Mouse (Mus musculus) heart, embryonic 15.5 days (tissue): ENCODE data around the gene Cog3. TPM values are rescaled to one million over a fixed set of nuclear protein-coding genes. Genes with fewer than 3 reads are reported as not detected.

Experiments
- ATAC-seq: fragments of 200-750 bp; cut with Nextera tagmentation; replicated peaks from 2 replicates; pipeline ENCODE4 v1.8.0; 2017; ENCODE audit warnings: low read depth, moderate TSS enrichment; ENCODE audit not compliant: insufficient number of reproducible peaks, insufficient read depth, low FRiP score
- H3K27ac ChIP-seq: fragments of 300-500 bp; sonication (generic); 2 replicates; pipeline ENCODE4 v1.5.1; 2015; ENCODE audit warnings: mild to moderate bottlenecking, inconsistent platforms
- H3K27me3 ChIP-seq: fragments of 300-500 bp; sonication (generic); 2 replicates; pipeline ENCODE4 v1.6.1; 2015; ENCODE audit warnings: inconsistent platforms
- H3K36me3 ChIP-seq: fragments of 300-500 bp; sonication (generic); 2 replicates; pipeline ENCODE4 v1.6.1; 2015; ENCODE audit warnings: mild to moderate bottlenecking, inconsistent platforms
- H3K4me1 ChIP-seq: fragments of 300-500 bp; sonication (generic); replicated peaks from 2 replicates; pipeline ENCODE4 v1.6.1; 2015; ENCODE audit warnings: inconsistent platforms
- H3K4me2 ChIP-seq: fragments of 300-500 bp; sonication (generic); 2 replicates; pipeline ENCODE4 v1.6.1; 2015; ENCODE audit warnings: inconsistent platforms, mild to moderate bottlenecking, moderate library complexity
- H3K4me3 ChIP-seq: fragments of 300-500 bp; sonication (generic); 2 replicates; pipeline ENCODE4 v1.5.1; 2015; ENCODE audit warnings: mild to moderate bottlenecking, inconsistent platforms
- H3K9ac ChIP-seq: fragments of 300-500 bp; sonication (generic); 2 replicates; pipeline ENCODE4 v1.6.1; 2015; ENCODE audit warnings: mild to moderate bottlenecking, inconsistent platforms
- H3K9me3 ChIP-seq: fragments of 300-500 bp; sonication (generic); replicated peaks from 2 replicates; pipeline ENCODE4 v1.6.1; 2016; ENCODE audit warnings: inconsistent platforms
- WGBS: fragments of 180-500 bp; shearing (Covaris S2); methylation state at CpG from one replicate; pipeline ENCODE4 v1.1.7; 2015; ENCODE audit warnings: mixed read lengths; 5-methylcytosine and 5-hydroxymethylcytosine counted together
- polyA plus RNA-seq: library from polyadenylated mRNA; unstranded; fragments of >200 nt; fragmentation: Nextera tagmentation; extraction: Ambion mirVana; gene quantifications from 2 replicates; pipeline ENCODE4 v1.2.1, GENCODE M21; 2015

Cog3 gene
- polyA plus RNA-seq, 1 experiment from 2014 or later = 11.8 TPM

GRCm38 (mm10) chr14:75690428-75690827 is 63.9 kb downstream of the Cog3 start:
- no peak overlapping the region for H3K9ac ChIP-seq
- no peaks in the 10 kb centered on the region for H3K9me3 ChIP-seq
- no peaks in the 10 kb centered on the region for H3K4me1 ChIP-seq
- H3K4me3 ChIP-seq = no peak overlapping the region
- no peaks in the 10 kb centered on the region for H3K27me3 ChIP-seq
- no peak overlapping the region for H3K27ac ChIP-seq
- H3K36me3 ChIP-seq = no peaks in the 10 kb centered on the region
- ATAC-seq = no peak
- no peak overlapping the region for H3K4me2 ChIP-seq
- 91% methylated on average over 2 of the region's 2 CpGs for WGBS

DNA sequence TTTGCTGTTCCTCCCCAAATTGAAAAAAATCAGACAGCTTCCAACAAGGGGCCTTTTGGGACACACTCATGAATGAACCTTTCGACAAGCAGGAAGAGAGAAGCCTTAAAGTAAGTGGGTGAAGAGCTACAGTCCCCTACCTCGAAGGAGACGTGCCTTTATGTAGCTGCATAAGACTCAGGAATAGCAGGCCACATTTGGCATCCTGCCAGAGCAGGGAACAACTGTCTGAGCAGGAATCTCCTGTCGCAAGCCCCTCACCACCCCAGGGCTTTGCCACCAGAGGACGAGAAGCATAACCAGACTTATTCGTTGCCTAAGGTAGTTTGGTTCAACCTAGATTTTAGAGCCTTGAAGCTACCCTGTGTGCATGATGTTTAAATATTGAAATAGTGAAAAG is 78.0 kb downstream of the Cog3 start:
- Histone ChIP-seq H3K36me3 (no peaks in the 10 kb centered on the region), H3K4me1 (no peaks in the 10 kb centered on the region), H3K9ac (no peak overlapping the region), H3K27me3 (no peaks in the 10 kb centered on the region), H3K4me3 (no peak overlapping the region), H3K27ac (no peak overlapping the region), H3K4me2 (no peak overlapping the region), H3K9me3 (no peaks in the 10 kb centered on the region)
- ATAC-seq = no peak
- 37% methylated on average over 6 of the region's 6 CpGs for WGBS

DNA sequence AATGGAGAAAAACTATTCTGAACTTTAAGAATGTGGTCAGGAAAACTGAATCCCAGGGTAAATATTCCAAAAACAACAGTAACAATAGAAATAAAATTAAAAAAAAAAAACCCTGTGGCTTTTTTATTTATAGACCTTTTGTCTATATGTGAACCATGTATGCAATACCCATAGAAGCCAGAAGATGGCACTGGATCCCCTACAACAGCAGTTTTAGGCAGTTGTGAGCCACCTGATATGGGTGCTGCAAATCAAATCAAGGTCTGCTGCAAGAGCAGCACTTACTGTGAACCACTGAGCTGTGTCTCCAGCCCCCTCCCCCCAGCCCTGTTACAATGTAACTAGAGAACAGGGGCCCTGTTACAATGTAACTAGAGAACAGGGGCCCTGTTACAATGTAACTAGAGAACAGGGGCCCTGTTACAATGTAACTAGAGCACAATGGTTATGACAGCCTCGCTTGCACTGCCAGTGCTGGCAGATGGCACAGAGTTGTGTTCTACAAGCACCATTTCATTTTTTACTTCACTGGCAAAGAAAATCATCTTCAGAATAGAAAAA is 85.2 kb downstream of the Cog3 start:
- no peak overlapping the region for H3K9ac ChIP-seq
- ATAC-seq = no peak
- no peak overlapping the region for H3K4me3 ChIP-seq
- H3K4me1 ChIP-seq = no peaks in the 10 kb centered on the region
- H3K27ac ChIP-seq = no peak overlapping the region
- H3K27me3 ChIP-seq = no peaks in the 10 kb centered on the region
- WGBS = 70% methylated on average over 1 of the region's 1 CpGs
- H3K4me2 ChIP-seq = no peak overlapping the region
- no peaks in the 10 kb centered on the region for H3K36me3 ChIP-seq
- no peaks in the 10 kb centered on the region for H3K9me3 ChIP-seq

- WGBS = 86% methylated on average over 2 of the region's 2 CpGs
- H3K4me1 ChIP-seq = peaks cover 6% of the 10 kb centered on the region; the same call in 1 of the 2 replicates
- H3K9me3 ChIP-seq = no peaks in the 10 kb centered on the region
- no peak for ATAC-seq
- no peaks in the 10 kb centered on the region for H3K36me3 ChIP-seq
- no peaks in the 10 kb centered on the region for H3K27me3 ChIP-seq
- H3K4me2 ChIP-seq = no peak overlapping the region
- no peak overlapping the region for H3K9ac ChIP-seq
- H3K27ac ChIP-seq = no peak overlapping the region
- H3K4me3 ChIP-seq = no peak overlapping the region
Measured at GRCm38 (mm10) chr14:75665430-75666180, 88.7 kb downstream of the Cog3 start.

DNA sequence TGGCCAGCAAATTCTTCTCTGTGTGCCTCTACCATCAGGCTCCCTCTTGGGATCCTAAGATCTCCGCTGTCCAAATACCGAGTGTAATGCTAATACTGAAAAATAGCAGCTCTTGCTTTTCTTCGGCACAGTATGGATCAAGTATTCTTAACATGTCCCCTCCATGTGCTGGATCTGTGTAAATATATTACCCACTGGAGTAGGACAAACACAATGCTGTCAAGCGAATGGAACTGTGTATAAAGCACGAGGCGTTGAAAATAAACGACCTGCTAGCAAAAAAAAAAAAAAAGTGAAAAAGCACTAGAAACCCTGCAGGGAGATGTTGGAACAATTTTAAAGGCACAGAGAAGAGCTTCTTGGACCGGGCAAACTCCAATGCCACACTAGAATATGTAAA is 92.8 kb downstream of the Cog3 start:
- Histone ChIP-seq H3K36me3 (no peaks in the 10 kb centered on the region), H3K4me2 (no peak overlapping the region), H3K27ac (no peak overlapping the region), H3K4me3 (no peak overlapping the region), H3K9ac (no peak overlapping the region), H3K27me3 (no peaks in the 10 kb centered on the region; the same call in 1 of the 2 replicates), H3K4me1 (peaks cover 6% of the 10 kb centered on the region; the same call in 1 of the 2 replicates), H3K9me3 (no peaks in the 10 kb centered on the region)
- no peak for ATAC-seq
- 69% methylated on average over 8 of the region's 8 CpGs for WGBS

DNA sequence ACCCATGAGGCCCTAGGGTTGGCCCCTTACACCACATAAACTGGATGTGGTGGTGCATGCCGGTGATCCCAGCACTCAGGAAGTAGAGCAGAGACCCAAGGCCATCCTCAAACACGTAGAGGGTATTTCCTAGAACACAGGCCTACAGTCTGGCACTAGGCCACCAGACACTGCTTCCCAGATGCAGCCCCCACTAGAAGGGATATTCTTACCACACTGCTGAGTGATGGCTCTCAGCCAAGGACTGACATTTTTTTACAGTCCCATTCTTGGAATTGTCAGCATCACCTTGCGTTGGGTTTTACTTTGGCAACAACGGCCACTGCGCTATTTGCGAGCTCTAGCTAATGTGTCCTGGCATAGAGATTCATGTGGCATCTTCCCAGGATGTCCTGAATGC is 93.4 kb downstream of the Cog3 start:
- Histone ChIP-seq H3K4me3 (no peak overlapping the region), H3K27ac (no peak overlapping the region), H3K4me2 (no peak overlapping the region), H3K36me3 (no peaks in the 10 kb centered on the region), H3K27me3 (no peaks in the 10 kb centered on the region; the same call in 1 of the 2 replicates), H3K9ac (no peak overlapping the region), H3K4me1 (peaks cover 6% of the 10 kb centered on the region; the same call in 1 of the 2 replicates), H3K9me3 (no peaks in the 10 kb centered on the region)
- peak; percentile 60; the same call in 1 of the 2 replicates for ATAC-seq
- 41% methylated on average over 6 of the region's 6 CpGs for WGBS

Other genes with a start within 250 kb of the Cog3 start
- not detected in 2 replicates for gene Spert, start 161.4 kb downstream of the Cog3 start, polyA plus RNA-seq
- gene Erich6b, start 112.3 kb downstream of the Cog3 start, polyA plus RNA-seq = not detected in 2 replicates
- gene Slc25a30, start 32.5 kb upstream of the Cog3 start, polyA plus RNA-seq = 5.6 and 5.8 TPM in 2 replicates
- 751 and 926 TPM in 2 replicates for gene Tpt1, start 90.6 kb upstream of the Cog3 start, polyA plus RNA-seq
- gene Kctd4, start 200.5 kb upstream of the Cog3 start, polyA plus RNA-seq = 0.15 and 0.30 TPM in 2 replicates